Mouse (Mus musculus): Measurements from ENCODE around the gene Olfr24. TPM values are rescaled to one million over a fixed set of nuclear protein-coding genes. Genes with fewer than 3 reads are reported as not detected.
"Not testable (repeated sequence)": the region's sequence is repeated elsewhere in the genome, so short reads cannot be mapped to it uniquely, and the experiment has no call there.

The Olfr24 gene
- not detected in 2 replicates for total RNA-seq (2014; rRNA removed)
- polyA plus RNA-seq (2015; fragmentation: Nextera tagmentation; extraction: Ambion mirVana): not detected in 2 replicates

DNA sequence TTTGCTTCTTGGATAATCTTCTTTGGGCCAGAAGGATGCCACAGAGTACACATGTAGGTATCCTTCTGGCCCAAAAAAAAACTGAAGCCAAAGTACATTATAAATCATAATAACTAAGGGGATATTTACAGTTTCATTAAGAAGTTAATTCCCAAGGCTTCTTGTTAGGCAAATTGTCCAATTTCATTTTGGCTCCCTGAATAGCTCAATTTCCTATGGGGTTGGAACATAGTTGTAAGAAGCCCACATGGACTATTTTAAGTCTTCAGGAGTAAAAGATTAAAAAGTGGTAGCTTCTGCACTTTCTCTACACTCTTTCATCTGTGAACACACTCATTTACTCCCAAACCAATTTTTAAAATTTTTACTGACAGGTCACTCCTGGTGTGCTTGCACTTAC is at the start of gene Olfr24:
TSS of gene Olfr24 (minus strand) at position 101 of the 400 bp plus-strand sequence.
- H3K4me2 ChIP-seq (ENCODE audit: low read depth): no peak within 1 kb of the TSS
- no peak within 1 kb of the TSS for H3K9ac ChIP-seq
- no peak within 1 kb of the TSS for H3K27ac ChIP-seq (ENCODE audit: low read depth, low read length)
- DNase-seq (no peak), ATAC-seq (no peak)
- H3K36me3 ChIP-seq (ENCODE audit: insufficient read depth): no peaks in the 10 kb centered on the region
- TF ChIP-seq CTCF (IDR thresholded peaks at IDR 0.05; ENCODE audit: low read depth): no peak
- no peaks in the 10 kb centered on the region for H3K4me1 ChIP-seq (ENCODE audit: insufficient read depth)
- no peaks in the 10 kb centered on the region for H3K9me3 ChIP-seq (ENCODE audit: low read length)
- no peak within 1 kb of the TSS for H3K4me3 ChIP-seq (ENCODE audit: low read depth, low read length)
- H3K27me3 ChIP-seq (ENCODE audit: insufficient read depth, low read length): no peaks in the 10 kb centered on the region

GRCm38 (mm10) chr9:18785316-18785715 is 21.5 kb upstream of the Olfr24 start:
- ATAC-seq: no peak
- Histone ChIP-seq H3K36me3 (ENCODE audit: insufficient read depth) (no peaks in the 10 kb centered on the region), H3K4me2 (ENCODE audit: low read depth) (no peak overlapping the region), H3K27me3 (ENCODE audit: insufficient read depth, low read length) (no peaks in the 10 kb centered on the region), H3K4me3 (ENCODE audit: low read depth, low read length) (no peak overlapping the region), H3K9ac (no peak overlapping the region), H3K9me3 (ENCODE audit: low read length) (no peaks in the 10 kb centered on the region), H3K4me1 (ENCODE audit: insufficient read depth) (no peaks in the 10 kb centered on the region), H3K27ac (ENCODE audit: low read depth, low read length) (no peak overlapping the region)
- TF ChIP-seq CTCF (IDR thresholded peaks at IDR 0.05; ENCODE audit: low read depth): no peak
- no peak for DNase-seq
- 64% methylated on average over 7 of the region's 7 CpGs for WGBS

DNA sequence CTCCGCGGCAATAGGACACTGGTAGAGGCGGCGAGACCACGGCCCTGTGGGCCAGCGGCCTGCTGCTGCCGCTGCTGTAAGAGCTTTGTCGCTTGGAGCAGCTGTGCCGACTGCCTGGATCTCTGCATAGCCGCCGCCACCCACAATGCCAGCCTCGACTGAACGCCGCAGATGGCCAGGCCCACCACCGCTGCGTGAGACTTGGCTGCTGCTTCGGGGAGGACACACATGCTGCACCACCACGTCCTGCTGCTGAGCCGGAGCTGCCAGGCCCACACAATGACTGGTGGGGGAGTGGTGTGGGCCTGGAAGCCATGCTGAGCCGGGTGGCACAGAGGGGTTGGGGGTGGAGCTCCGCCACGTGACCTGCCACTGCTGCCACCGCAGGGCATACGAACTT is 15.7 kb upstream of the Olfr24 start:
- ATAC-seq (peak; percentile 79), DNase-seq (peak; percentile 2)
- Histone ChIP-seq H3K4me1 (ENCODE audit: insufficient read depth) (no peaks in the 10 kb centered on the region), H3K27me3 (ENCODE audit: insufficient read depth, low read length) (no peaks in the 10 kb centered on the region), H3K36me3 (ENCODE audit: insufficient read depth) (no peaks in the 10 kb centered on the region), H3K9me3 (ENCODE audit: low read length) (no peaks in the 10 kb centered on the region), H3K4me3 (ENCODE audit: low read depth, low read length) (no peak overlapping the region), H3K9ac (no peak overlapping the region), H3K27ac (ENCODE audit: low read depth, low read length) (no peak overlapping the region), H3K4me2 (ENCODE audit: low read depth) (no peak overlapping the region)
- 71% methylated on average over 24 of the region's 24 CpGs for WGBS
- no peak for TF ChIP-seq CTCF (IDR thresholded peaks at IDR 0.05; ENCODE audit: low read depth)

DNA sequence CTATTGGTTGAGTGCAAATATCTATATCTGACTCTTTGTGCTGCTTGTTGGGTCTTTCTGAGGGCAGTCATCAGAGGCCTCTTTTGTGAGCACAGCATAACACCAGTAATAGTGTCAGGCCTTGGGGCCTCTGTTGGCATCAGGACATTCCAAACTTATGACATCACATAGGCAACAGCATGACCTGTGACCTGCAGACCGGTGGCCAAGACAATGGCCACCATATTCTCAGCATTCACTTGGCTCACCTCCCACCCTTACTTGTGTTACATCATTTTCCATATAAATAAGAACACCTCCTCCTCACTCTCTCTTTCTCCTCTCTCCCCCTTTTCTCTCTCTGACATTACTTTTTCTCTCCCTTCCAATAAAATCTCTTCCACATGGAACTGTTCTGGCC is 15.2 kb upstream of the Olfr24 start:
- Histone ChIP-seq H3K27me3 (ENCODE audit: insufficient read depth, low read length) (no peaks in the 10 kb centered on the region), H3K36me3 (ENCODE audit: insufficient read depth) (no peaks in the 10 kb centered on the region), H3K9me3 (ENCODE audit: low read length) (no peaks in the 10 kb centered on the region), H3K4me3 (ENCODE audit: low read depth, low read length) (no peak overlapping the region), H3K9ac (no peak overlapping the region), H3K4me1 (ENCODE audit: insufficient read depth) (no peaks in the 10 kb centered on the region), H3K27ac (ENCODE audit: low read depth, low read length) (no peak overlapping the region), H3K4me2 (ENCODE audit: low read depth) (no peak overlapping the region)
- no peak for TF ChIP-seq CTCF (IDR thresholded peaks at IDR 0.05; ENCODE audit: low read depth)
- WGBS: 78% methylated on average over 1 of the region's 1 CpGs
- ATAC-seq (no peak), DNase-seq (no peak)

DNA sequence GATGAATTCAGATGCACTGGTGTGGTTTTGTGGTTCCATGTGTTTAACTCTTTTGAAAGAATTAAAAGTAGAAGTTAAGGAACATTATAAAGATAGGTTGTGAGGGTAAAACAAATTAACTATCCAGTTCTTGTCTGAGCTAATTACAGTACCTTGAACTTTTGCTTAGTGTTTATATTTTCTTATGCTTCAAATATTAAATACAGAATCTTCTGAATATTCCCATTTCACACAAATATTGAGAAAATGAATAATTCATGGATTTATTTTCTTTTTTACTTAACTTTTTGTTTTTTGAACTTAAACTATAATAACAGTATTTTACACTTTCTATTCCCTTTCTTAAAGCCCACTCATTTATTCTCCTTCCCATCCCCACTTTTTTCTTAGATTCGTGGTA is 8.2 kb downstream of the Olfr24 start:
- H3K9ac ChIP-seq: no peak overlapping the region
- H3K36me3 ChIP-seq (ENCODE audit: insufficient read depth): no peaks in the 10 kb centered on the region
- no peak for TF ChIP-seq CTCF (IDR thresholded peaks at IDR 0.05; ENCODE audit: low read depth)
- 72% methylated on average over 1 of the region's 1 CpGs for WGBS
- ATAC-seq (no peak), DNase-seq (no peak)
- no peak overlapping the region for H3K4me2 ChIP-seq (ENCODE audit: low read depth)
- H3K4me3 ChIP-seq (ENCODE audit: low read depth, low read length): no peak overlapping the region
- no peaks in the 10 kb centered on the region for H3K27me3 ChIP-seq (ENCODE audit: insufficient read depth, low read length)
- no peaks in the 10 kb centered on the region for H3K4me1 ChIP-seq (ENCODE audit: insufficient read depth)
- H3K9me3 ChIP-seq (ENCODE audit: low read length): no peaks in the 10 kb centered on the region
- H3K27ac ChIP-seq (ENCODE audit: low read depth, low read length): no peak overlapping the region

DNA sequence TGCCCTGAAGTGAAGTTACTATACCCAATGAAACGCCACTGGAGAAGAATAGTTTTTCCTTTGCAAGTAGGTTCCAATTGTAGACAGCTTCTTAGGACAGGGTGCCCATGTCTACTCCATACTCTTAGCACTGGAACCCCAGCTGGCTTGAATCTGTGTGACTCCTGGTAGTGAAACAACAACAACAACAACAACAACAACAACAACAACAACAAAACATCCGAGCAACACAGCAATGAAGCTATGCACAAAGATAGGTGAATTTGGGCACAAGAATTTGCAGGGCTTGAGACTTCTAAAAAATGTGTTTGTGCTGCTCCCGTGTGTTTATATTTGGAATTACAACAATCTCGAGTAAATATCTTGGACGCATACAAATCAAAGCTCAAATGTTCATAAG is 19.2 kb downstream of the Olfr24 start:
- ATAC-seq (peak; percentile 51), DNase-seq (peak; percentile 50)
- Histone ChIP-seq H3K4me1 (ENCODE audit: insufficient read depth) (no peaks in the 10 kb centered on the region), H3K9ac (no peak overlapping the region), H3K27me3 (ENCODE audit: insufficient read depth, low read length) (no peaks in the 10 kb centered on the region), H3K27ac (ENCODE audit: low read depth, low read length) (no peak overlapping the region), H3K4me2 (ENCODE audit: low read depth) (no peak overlapping the region), H3K36me3 (ENCODE audit: insufficient read depth) (no peaks in the 10 kb centered on the region), H3K9me3 (ENCODE audit: low read length) (no peaks in the 10 kb centered on the region), H3K4me3 (ENCODE audit: low read depth, low read length) (no peak overlapping the region)
- peak; percentile 48 for TF ChIP-seq CTCF (IDR thresholded peaks at IDR 0.05; ENCODE audit: low read depth)
- WGBS: 18% methylated on average over 5 of the region's 5 CpGs

DNA sequence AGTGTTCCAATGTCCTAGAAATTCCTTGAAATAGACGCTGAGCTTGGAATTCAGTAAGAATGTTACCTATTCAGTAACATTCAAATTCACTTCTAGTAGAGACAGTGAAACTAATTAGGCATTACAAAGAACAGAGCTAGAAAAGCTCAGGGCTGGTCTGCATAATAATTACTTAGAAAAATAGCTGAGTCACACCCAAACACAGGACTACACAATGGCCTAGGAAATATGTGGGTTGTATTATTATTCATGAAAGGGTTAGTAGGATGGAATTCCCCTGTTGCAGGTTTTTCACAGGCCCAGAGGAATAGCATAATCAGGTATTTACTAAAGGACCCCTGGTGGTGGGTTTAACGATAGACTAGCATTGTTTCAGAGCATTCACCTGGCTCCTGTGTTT is 29.6 kb downstream of the Olfr24 start:
- H3K9me3 ChIP-seq (ENCODE audit: low read length); H3K4me2 ChIP-seq (ENCODE audit: low read depth); H3K9ac ChIP-seq; DNase-seq; H3K4me1 ChIP-seq (ENCODE audit: insufficient read depth); H3K36me3 ChIP-seq (ENCODE audit: insufficient read depth); ATAC-seq; H3K27me3 ChIP-seq (ENCODE audit: insufficient read depth, low read length); H3K27ac ChIP-seq (ENCODE audit: low read depth, low read length); H3K4me3 ChIP-seq (ENCODE audit: low read depth, low read length): not testable (repeated sequence)
- 18% methylated on average over 2 of the region's 2 CpGs for WGBS

DNA sequence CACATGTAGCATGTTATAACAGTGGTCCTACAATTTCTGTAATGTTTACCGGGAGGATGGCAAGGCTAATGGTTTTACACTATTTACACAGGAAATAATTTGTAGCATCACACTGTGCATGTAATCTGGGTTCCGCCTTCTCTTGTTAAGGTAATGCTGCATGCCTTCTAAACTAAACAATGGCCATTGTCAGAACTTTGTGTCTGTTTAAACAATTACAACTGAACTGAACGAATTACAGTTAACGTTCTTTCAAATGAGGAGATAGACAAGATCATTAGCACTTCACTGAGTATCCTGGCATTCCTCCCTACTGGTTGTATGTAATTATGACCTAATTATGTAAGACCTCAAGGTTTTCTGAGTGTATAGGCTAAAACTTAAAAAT is 41.1 kb downstream of the Olfr24 start:
- H3K36me3 ChIP-seq (ENCODE audit: insufficient read depth): no peaks in the 10 kb centered on the region
- TF ChIP-seq CTCF (IDR thresholded peaks at IDR 0.05; ENCODE audit: low read depth): no peak
- no peak overlapping the region for H3K27ac ChIP-seq (ENCODE audit: low read depth, low read length)
- no peaks in the 10 kb centered on the region for H3K4me1 ChIP-seq (ENCODE audit: insufficient read depth)
- H3K9me3 ChIP-seq (ENCODE audit: low read length): no peaks in the 10 kb centered on the region
- H3K4me2 ChIP-seq (ENCODE audit: low read depth): no peak overlapping the region
- no peak overlapping the region for H3K4me3 ChIP-seq (ENCODE audit: low read depth, low read length)
- WGBS: 21% methylated on average over 4 of the region's 4 CpGs
- ATAC-seq (no peak), DNase-seq (no peak)
- no peak overlapping the region for H3K9ac ChIP-seq
- H3K27me3 ChIP-seq (ENCODE audit: insufficient read depth, low read length): no peaks in the 10 kb centered on the region

All from forebrain, postnatal 0 days (tissue).